Mouse (Mus musculus): ENCODE data around the gene Carns1. TPM values are rescaled to one million over a fixed set of nuclear protein-coding genes. Genes with fewer than 3 reads are reported as not detected.

Carns1 gene
- polyA plus RNA-seq, 1 experiment from 2014 or later, result 3.1 TPM

GRCm38 (mm10) chr19:4206971-4207370, 31.7 kb upstream of the Carns1 start:
- H3K4me2 ChIP-seq (ENCODE audit: low read length), result no peak overlapping the region
- H3K9me3 ChIP-seq (ENCODE audit: control insufficient read depth, low read length), result no peaks in the 10 kb centered on the region
- WGBS, result 0% methylated on average over 2 of the region's 2 CpGs
- H3K27me3 ChIP-seq (replicated peaks; ENCODE audit: control insufficient read depth, insufficient read depth, low read length), result no peaks in the 10 kb centered on the region
- H3K27ac ChIP-seq (ENCODE audit: low read depth), result no peak overlapping the region
- no peak overlapping the region for H3K9ac ChIP-seq (ENCODE audit: low read length)
- H3K36me3 ChIP-seq (ENCODE audit: control insufficient read depth, insufficient read depth, low read length), result no peaks in the 10 kb centered on the region
- H3K4me1 ChIP-seq (replicated peaks; ENCODE audit: control insufficient read depth, insufficient read depth, low read length), result peaks cover 8% of the 10 kb centered on the region
- ATAC-seq (replicated peaks; ENCODE audit: low FRiP score, low TSS enrichment, low read depth) (peak; percentile 67; the same call in 1 of the 2 replicates), DNase-seq (ENCODE audit: low spot score) (peak; percentile 85)
- H3K4me3 ChIP-seq (ENCODE audit: low read depth, low read length), result no peak overlapping the region

- H3K27ac ChIP-seq (ENCODE audit: low read depth), result no peak overlapping the region
- H3K36me3 ChIP-seq (ENCODE audit: control insufficient read depth, insufficient read depth, low read length), result peaks cover 5% of the 10 kb centered on the region; the same call in 1 of the 2 replicates
- H3K4me1 ChIP-seq (replicated peaks; ENCODE audit: control insufficient read depth, insufficient read depth, low read length), result peaks cover 19% of the 10 kb centered on the region
- H3K4me2 ChIP-seq (ENCODE audit: low read length), result no peak overlapping the region
- WGBS, result 53% methylated on average over 4 of the region's 4 CpGs
- no peak for DNase-seq (ENCODE audit: low spot score)
- no peak for ATAC-seq (replicated peaks; ENCODE audit: low FRiP score, low TSS enrichment, low read depth)
- H3K4me3 ChIP-seq (ENCODE audit: low read depth, low read length), result no peak overlapping the region
- H3K27me3 ChIP-seq (replicated peaks; ENCODE audit: control insufficient read depth, insufficient read depth, low read length), result no peaks in the 10 kb centered on the region
- no peaks in the 10 kb centered on the region for H3K9me3 ChIP-seq (ENCODE audit: control insufficient read depth, low read length)
- no peak overlapping the region for H3K9ac ChIP-seq (ENCODE audit: low read length)
Observed at GRCm38 (mm10) chr19:4204889-4205288, 29.6 kb upstream of the Carns1 start.

GRCm38 (mm10) chr19:4203604-4204326, 28.5 kb upstream of the Carns1 start:
- no peak overlapping the region for H3K27ac ChIP-seq (ENCODE audit: low read depth)
- ATAC-seq (replicated peaks; ENCODE audit: low FRiP score, low TSS enrichment, low read depth), result no peak
- peaks cover 19% of the 10 kb centered on the region for H3K4me1 ChIP-seq (replicated peaks; ENCODE audit: control insufficient read depth, insufficient read depth, low read length)
- no peak for DNase-seq (ENCODE audit: low spot score)
- no peak overlapping the region for H3K4me2 ChIP-seq (ENCODE audit: low read length)
- H3K9ac ChIP-seq (ENCODE audit: low read length), result no peak overlapping the region
- H3K4me3 ChIP-seq (ENCODE audit: low read depth, low read length), result no peak overlapping the region
- WGBS, result 75% methylated on average over 13 of the region's 13 CpGs
- peaks cover 16% of the 10 kb centered on the region for H3K36me3 ChIP-seq (ENCODE audit: control insufficient read depth, insufficient read depth, low read length)
- H3K9me3 ChIP-seq (ENCODE audit: control insufficient read depth, low read length), result no peaks in the 10 kb centered on the region
- H3K27me3 ChIP-seq (replicated peaks; ENCODE audit: control insufficient read depth, insufficient read depth, low read length), result no peaks in the 10 kb centered on the region

GRCm38 (mm10) chr19:4203148-4203547, 27.9 kb upstream of the Carns1 start:
- no peak for DNase-seq (ENCODE audit: low spot score)
- Histone ChIP-seq H3K9ac (ENCODE audit: low read length) (no peak overlapping the region), H3K36me3 (ENCODE audit: control insufficient read depth, insufficient read depth, low read length) (peaks cover 19% of the 10 kb centered on the region), H3K27me3 (replicated peaks; ENCODE audit: control insufficient read depth, insufficient read depth, low read length) (no peaks in the 10 kb centered on the region), H3K9me3 (ENCODE audit: control insufficient read depth, low read length) (no peaks in the 10 kb centered on the region), H3K4me3 (ENCODE audit: low read depth, low read length) (no peak overlapping the region), H3K4me1 (replicated peaks; ENCODE audit: control insufficient read depth, insufficient read depth, low read length) (peaks cover 16% of the 10 kb centered on the region), H3K4me2 (ENCODE audit: low read length) (no peak overlapping the region), H3K27ac (ENCODE audit: low read depth) (no peak overlapping the region)
- whole genome bisulfite sequencing, result 63% methylated on average over 3 of the region's 3 CpGs
- ATAC-seq (replicated peaks; ENCODE audit: low FRiP score, low TSS enrichment, low read depth), result no peak

- H3K9ac ChIP-seq (ENCODE audit: low read length), result peak overlapping the region; percentile 62
- peaks cover 24% of the 10 kb centered on the region for H3K36me3 ChIP-seq (ENCODE audit: control insufficient read depth, insufficient read depth, low read length)
- no peak for DNase-seq (ENCODE audit: low spot score)
- no peaks in the 10 kb centered on the region for H3K27me3 ChIP-seq (replicated peaks; ENCODE audit: control insufficient read depth, insufficient read depth, low read length)
- H3K4me3 ChIP-seq (ENCODE audit: low read depth, low read length), result peak overlapping the region; percentile 67
- peaks cover 16% of the 10 kb centered on the region for H3K4me1 ChIP-seq (replicated peaks; ENCODE audit: control insufficient read depth, insufficient read depth, low read length)
- H3K27ac ChIP-seq (ENCODE audit: low read depth), result no peak overlapping the region
- no peaks in the 10 kb centered on the region for H3K9me3 ChIP-seq (ENCODE audit: control insufficient read depth, low read length)
- no peak for ATAC-seq (replicated peaks; ENCODE audit: low FRiP score, low TSS enrichment, low read depth)
- 20% methylated on average over 7 of the region's 7 CpGs for WGBS
- H3K4me2 ChIP-seq (ENCODE audit: low read length), result peak overlapping the region; percentile 99
Observed at GRCm38 (mm10) chr19:4202149-4202548, 26.9 kb upstream of the Carns1 start.

GRCm38 (mm10) chr19:4201291-4201909, 26.1 kb upstream of the Carns1 start, which contains the start of gene Rad9a:
Rad9a (minus strand) TSS chr19:4201662.
- peak within 1 kb of the TSS; percentile 39; the same call in 1 of the 2 replicates for H3K27ac ChIP-seq (ENCODE audit: low read depth)
- no peaks in the 10 kb centered on the region for H3K27me3 ChIP-seq (replicated peaks; ENCODE audit: control insufficient read depth, insufficient read depth, low read length)
- ATAC-seq (replicated peaks; ENCODE audit: low FRiP score, low TSS enrichment, low read depth) (peak; percentile 87), DNase-seq (ENCODE audit: low spot score) (peak; percentile 94)
- peak within 1 kb of the TSS; percentile 99 for H3K4me2 ChIP-seq (ENCODE audit: low read length)
- peak within 1 kb of the TSS; percentile 62 for H3K9ac ChIP-seq (ENCODE audit: low read length)
- under 1% methylated on average over 34 of the region's 34 CpGs for WGBS
- peaks cover 21% of the 10 kb centered on the region for H3K4me1 ChIP-seq (replicated peaks; ENCODE audit: control insufficient read depth, insufficient read depth, low read length)
- peak within 1 kb of the TSS; percentile 67 for H3K4me3 ChIP-seq (ENCODE audit: low read depth, low read length)
- H3K9me3 ChIP-seq (ENCODE audit: control insufficient read depth, low read length), result no peaks in the 10 kb centered on the region
- peaks cover 31% of the 10 kb centered on the region for H3K36me3 ChIP-seq (ENCODE audit: control insufficient read depth, insufficient read depth, low read length)

- Histone ChIP-seq H3K36me3 (ENCODE audit: control insufficient read depth, insufficient read depth, low read length) (peaks cover 66% of the 10 kb centered on the region), H3K27me3 (replicated peaks; ENCODE audit: control insufficient read depth, insufficient read depth, low read length) (no peaks in the 10 kb centered on the region), H3K9ac (ENCODE audit: low read length) (no peak overlapping the region), H3K4me3 (ENCODE audit: low read depth, low read length) (no peak overlapping the region), H3K4me2 (ENCODE audit: low read length) (no peak overlapping the region), H3K27ac (ENCODE audit: low read depth) (no peak overlapping the region), H3K4me1 (replicated peaks; ENCODE audit: control insufficient read depth, insufficient read depth, low read length) (peaks cover 32% of the 10 kb centered on the region), H3K9me3 (ENCODE audit: control insufficient read depth, low read length) (no peaks in the 10 kb centered on the region)
- no peak for ATAC-seq (replicated peaks; ENCODE audit: low FRiP score, low TSS enrichment, low read depth)
- DNase-seq (ENCODE audit: low spot score), result no peak
- WGBS, result 74% methylated on average over 3 of the region's 3 CpGs
Observed at GRCm38 (mm10) chr19:4197180-4197579, 21.9 kb upstream of the Carns1 start.

- Histone ChIP-seq H3K9me3 (ENCODE audit: control insufficient read depth, low read length) (no peaks in the 10 kb centered on the region), H3K4me1 (replicated peaks; ENCODE audit: control insufficient read depth, insufficient read depth, low read length) (peaks cover 29% of the 10 kb centered on the region), H3K27ac (ENCODE audit: low read depth) (no peak overlapping the region), H3K27me3 (replicated peaks; ENCODE audit: control insufficient read depth, insufficient read depth, low read length) (no peaks in the 10 kb centered on the region), H3K9ac (ENCODE audit: low read length) (no peak overlapping the region), H3K4me2 (ENCODE audit: low read length) (no peak overlapping the region), H3K36me3 (ENCODE audit: control insufficient read depth, insufficient read depth, low read length) (peaks cover 66% of the 10 kb centered on the region), H3K4me3 (ENCODE audit: low read depth, low read length) (no peak overlapping the region)
- DNase-seq (ENCODE audit: low spot score) (no peak), ATAC-seq (replicated peaks; ENCODE audit: low FRiP score, low TSS enrichment, low read depth) (no peak)
- 18% methylated on average over 5 of the region's 5 CpGs for WGBS
Observed at GRCm38 (mm10) chr19:4196548-4196947, 21.3 kb upstream of the Carns1 start.
